Mouse (Mus musculus): Measurements from ENCODE around the gene Gm21732.
"Not testable (repeated sequence)": the region's sequence is repeated elsewhere in the genome, so short reads cannot be mapped to it uniquely, and the experiment has no call there.

Gm21732 gene

GRCm38 (mm10) chrY:38575591-38575990 lies at the start of gene Gm21732:
Gene Gm21732, minus strand, starts transcription at chrY:38575691.
- DNase-seq (ENCODE audit: low spot score), result not testable (repeated sequence)

All from retina, embryonic 14.5 days (tissue).